Mouse (Mus musculus) CH12F3 (cell line): Measurements from ENCODE around the gene Kat2a.

Experiments used
- in situ Hi-C: fragments of 300-500 bp; cut with MboI; formaldehyde crosslinking; loops from 2 replicates; pipeline ENCODE4 v1.14.3; 2020; ENCODE audit warnings: low sequenced_read_pairs

The Kat2a gene

GRCm38 (mm10) chr11:100711783-100712615 lies at the start of gene Kat2a:
TSS of gene Kat2a (minus strand) at chr11:100712465.
- in situ Hi-C loops = no loop called here

- in situ Hi-C loops = no loop called here
These were observed 49.3 kb upstream of the Kat2a start for GRCm38 (mm10) chr11:100761547-100762045.

GRCm38 (mm10) chr11:100759611-100760233 lies 47.5 kb upstream of the Kat2a start, which contains the start of gene Kcnh4:
TSS of gene Kcnh4 (minus strand) at chr11:100759942.
- in situ Hi-C loops = no loop called here

- in situ Hi-C loops = no loop called here
These were observed 46.7 kb upstream of the Kat2a start for GRCm38 (mm10) chr11:100758707-100759610.

- in situ Hi-C loops = no loop called here
These were observed 45.3 kb upstream of the Kat2a start for GRCm38 (mm10) chr11:100757566-100757965.

- in situ Hi-C loops = no loop called here
These were observed 44.2 kb upstream of the Kat2a start for GRCm38 (mm10) chr11:100756476-100756875.

- in situ Hi-C loops = no loop called here
These were observed 42.4 kb upstream of the Kat2a start for GRCm38 (mm10) chr11:100754693-100755057.

GRCm38 (mm10) chr11:100754021-100754692 lies 41.9 kb upstream of the Kat2a start:
- in situ Hi-C loops = no loop called here

- in situ Hi-C loops = no loop called here
These were observed 40.0 kb upstream of the Kat2a start for GRCm38 (mm10) chr11:100752294-100752693.

GRCm38 (mm10) chr11:100750127-100750526 lies 37.9 kb upstream of the Kat2a start:
- in situ Hi-C loops = no loop called here

- in situ Hi-C loops = no loop called here
These were observed 37.2 kb upstream of the Kat2a start for GRCm38 (mm10) chr11:100749469-100749868.

- in situ Hi-C loops = no loop called here
These were observed 36.4 kb upstream of the Kat2a start for GRCm38 (mm10) chr11:100748620-100749019.

- in situ Hi-C loops = no loop called here
These were observed 34.8 kb upstream of the Kat2a start for GRCm38 (mm10) chr11:100747114-100747513.

GRCm38 (mm10) chr11:100746546-100746945 lies 34.3 kb upstream of the Kat2a start:
- in situ Hi-C loops = no loop called here

GRCm38 (mm10) chr11:100745085-100745484 lies 32.8 kb upstream of the Kat2a start:
- in situ Hi-C loops = no loop called here

GRCm38 (mm10) chr11:100741348-100741747 lies 29.1 kb upstream of the Kat2a start:
- in situ Hi-C loops = no loop called here

- in situ Hi-C loops = no loop called here
These were observed 26.5 kb upstream of the Kat2a start for GRCm38 (mm10) chr11:100738749-100739148.

GRCm38 (mm10) chr11:100738066-100738604 lies 25.9 kb upstream of the Kat2a start, which contains the start of gene Rab5c:
TSS of gene Rab5c (minus strand) at chr11:100738215.
- in situ Hi-C loops = no loop called here

GRCm38 (mm10) chr11:100737105-100737733 lies 25.0 kb upstream of the Kat2a start:
- in situ Hi-C loops = no loop called here

- in situ Hi-C loops = no loop called here
These were observed 24.4 kb upstream of the Kat2a start for GRCm38 (mm10) chr11:100736746-100737080.
